Mouse (Mus musculus): ENCODE data around the gene Rab43.

Gene Rab43

GRCm38 (mm10) chr6:87809144-87809543, 2.8 kb downstream of the Rab43 start:
- DNase-seq (ENCODE audit: low spot score): no peak

GRCm38 (mm10) chr6:87808521-87808920, 3.4 kb downstream of the Rab43 start:
- DNase-seq (ENCODE audit: low spot score): no peak

GRCm38 (mm10) chr6:87807735-87808440, 4.1 kb downstream of the Rab43 start:
- DNase-seq (ENCODE audit: low spot score): no peak

GRCm38 (mm10) chr6:87806857-87807256, 5.1 kb downstream of the Rab43 start:
- DNase-seq (ENCODE audit: low spot score): no peak

- DNase-seq (ENCODE audit: low spot score): no peak
Observed at GRCm38 (mm10) chr6:87806028-87806427, 5.9 kb downstream of the Rab43 start.

GRCm38 (mm10) chr6:87805448-87805847, 6.5 kb downstream of the Rab43 start:
- no peak for DNase-seq (ENCODE audit: low spot score)

GRCm38 (mm10) chr6:87804886-87805285, 7.1 kb downstream of the Rab43 start:
- no peak for DNase-seq (ENCODE audit: low spot score)

GRCm38 (mm10) chr6:87804036-87804435, 7.9 kb downstream of the Rab43 start:
- no peak for DNase-seq (ENCODE audit: low spot score)

- DNase-seq (ENCODE audit: low spot score): no peak
Observed at GRCm38 (mm10) chr6:87802462-87802861, 9.5 kb downstream of the Rab43 start.

- no peak for DNase-seq (ENCODE audit: low spot score)
Observed at GRCm38 (mm10) chr6:87799576-87799975, 12.4 kb downstream of the Rab43 start.

GRCm38 (mm10) chr6:87797321-87797720, 14.6 kb downstream of the Rab43 start:
- no peak for DNase-seq (ENCODE audit: low spot score)

- DNase-seq (ENCODE audit: low spot score): no peak
Observed at GRCm38 (mm10) chr6:87796251-87796880, 15.6 kb downstream of the Rab43 start.

- no peak for DNase-seq (ENCODE audit: low spot score)
Observed at GRCm38 (mm10) chr6:87795385-87796150, 16.4 kb downstream of the Rab43 start.

GRCm38 (mm10) chr6:87793821-87794510, 18.0 kb downstream of the Rab43 start:
- no peak for DNase-seq (ENCODE audit: low spot score)

- DNase-seq (ENCODE audit: low spot score): no peak
Observed at GRCm38 (mm10) chr6:87791826-87792225, 20.1 kb downstream of the Rab43 start.

- DNase-seq (ENCODE audit: low spot score): no peak
Observed at GRCm38 (mm10) chr6:87790779-87791480, 21.0 kb downstream of the Rab43 start.

GRCm38 (mm10) chr6:87789791-87790190, 22.2 kb downstream of the Rab43 start:
- no peak for DNase-seq (ENCODE audit: low spot score)

- DNase-seq (ENCODE audit: low spot score): no peak
Observed at GRCm38 (mm10) chr6:87788896-87789587, 22.9 kb downstream of the Rab43 start.

- no peak for DNase-seq (ENCODE audit: low spot score)
Observed at GRCm38 (mm10) chr6:87788266-87788895, 23.6 kb downstream of the Rab43 start.

- DNase-seq (ENCODE audit: low spot score): no peak
Observed at GRCm38 (mm10) chr6:87787108-87787890, 24.7 kb downstream of the Rab43 start.
